Mouse (Mus musculus) kidney, adult 18-20 months (tissue): Measurements from ENCODE around the gene Acads.
"Not testable (repeated sequence)": the region's sequence is repeated elsewhere in the genome, so short reads cannot be mapped to it uniquely, and the experiment has no call there.

ENCODE experiments used
- DNase-seq: peaks from one replicate; pipeline ENCODE4 v3.0.0; 2021

The Acads gene

GRCm38 (mm10) chr5:115117467-115117866, 1.7 kb downstream of the Acads start:
- no peak for DNase-seq

DNA sequence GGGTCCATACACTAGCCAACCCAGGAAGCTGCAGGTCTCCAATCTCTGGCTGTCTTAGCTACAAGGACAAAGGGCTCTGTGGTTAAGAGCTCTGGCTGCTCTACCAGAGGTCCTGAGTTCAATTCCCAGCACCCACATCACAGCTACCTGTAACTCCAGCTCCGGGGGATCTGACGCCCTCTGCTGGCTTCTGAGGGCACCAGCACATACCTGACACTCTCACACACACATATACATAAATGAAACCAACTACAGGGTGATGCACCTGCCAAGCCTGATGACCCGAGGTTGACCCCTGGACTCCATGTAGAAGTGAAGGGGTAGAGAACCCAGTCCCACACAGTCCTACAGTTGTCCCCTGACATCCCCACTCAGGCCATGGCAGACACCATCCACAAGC, 2.7 kb downstream of the Acads start:
- DNase-seq: no peak

DNA sequence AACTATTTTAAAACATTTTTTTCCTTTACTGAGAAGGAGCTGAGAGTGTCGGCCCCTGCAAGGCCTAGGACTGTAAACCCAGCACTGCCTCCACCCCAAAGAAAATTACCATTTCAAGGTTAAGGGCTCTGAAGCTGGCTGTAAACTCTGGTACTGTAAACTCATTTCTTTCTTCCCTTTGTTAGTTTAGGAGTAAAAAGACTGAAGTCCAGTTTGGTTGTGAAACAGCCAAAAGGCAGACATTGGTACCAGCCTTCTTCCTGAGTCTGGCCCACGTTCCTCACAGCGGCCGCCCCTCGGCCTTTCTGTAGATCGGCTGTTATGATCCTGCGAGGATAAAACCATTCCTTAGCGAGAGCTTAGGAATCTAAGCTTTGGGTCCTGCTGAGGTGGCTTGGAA, 4.6 kb downstream of the Acads start:
- DNase-seq: no peak

DNA sequence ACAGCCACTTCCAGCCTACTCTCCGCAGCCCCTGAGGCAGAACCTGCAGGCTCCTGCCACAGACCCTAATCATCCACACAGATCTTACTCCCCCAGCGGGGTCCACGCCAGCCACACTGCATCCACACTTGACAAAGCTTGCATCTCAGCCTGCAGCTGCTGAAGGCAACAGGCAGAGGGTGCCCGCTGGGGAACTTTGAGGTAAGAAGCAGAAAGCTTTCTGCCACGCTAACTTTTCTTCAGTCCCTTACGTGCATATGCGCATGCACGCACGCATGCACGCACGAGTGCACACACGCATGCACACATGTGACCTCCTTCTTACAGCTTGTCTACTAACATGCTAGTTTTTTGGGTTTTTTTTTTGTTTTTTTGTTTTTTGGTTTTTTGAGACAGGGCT, 5.9 kb downstream of the Acads start:
- no peak for DNase-seq

DNA sequence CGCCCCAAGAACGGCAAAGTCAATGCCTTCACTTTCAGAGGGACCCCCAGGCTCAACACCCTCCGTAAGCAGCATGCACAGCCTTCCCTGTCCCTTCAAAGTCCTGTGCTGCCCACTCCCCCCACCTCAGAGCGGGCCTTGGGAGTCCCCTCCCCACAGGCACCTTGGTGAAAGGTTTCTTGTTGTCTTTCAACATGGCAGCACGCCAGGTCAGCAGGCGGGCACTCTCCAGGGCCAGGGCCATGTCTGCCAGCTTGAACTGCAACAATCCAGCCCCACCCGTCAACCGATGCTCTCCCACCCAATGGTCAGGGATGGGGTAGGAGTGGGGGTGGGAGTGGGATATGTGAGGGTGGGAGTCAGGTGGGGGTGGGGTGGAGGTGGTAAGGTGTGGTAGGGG, 8.0 kb downstream of the Acads start:
- DNase-seq: no peak

- not testable (repeated sequence) for DNase-seq
Observed at GRCm38 (mm10) chr5:115103253-115103652, 15.9 kb downstream of the Acads start.

DNA sequence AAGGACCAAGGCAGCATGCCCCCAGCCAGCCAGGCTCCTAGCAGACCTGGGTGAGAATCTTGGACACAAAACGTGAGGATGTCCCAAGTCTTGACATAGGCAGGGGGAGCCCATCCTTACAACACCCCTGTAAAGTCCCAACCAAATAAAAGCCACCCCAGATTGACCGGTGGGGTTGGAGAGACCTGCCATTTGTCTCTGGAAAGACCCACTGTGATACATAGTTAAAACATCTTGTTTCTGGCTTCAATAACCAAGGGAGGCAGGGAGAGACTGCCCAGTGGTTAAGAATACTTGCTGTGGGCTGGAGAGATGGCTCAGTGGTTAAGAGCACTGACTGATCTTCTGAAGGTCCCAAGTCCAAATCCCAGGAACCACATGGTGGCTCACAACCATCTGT, 16.9 kb downstream of the Acads start:
- no peak for DNase-seq

DNA sequence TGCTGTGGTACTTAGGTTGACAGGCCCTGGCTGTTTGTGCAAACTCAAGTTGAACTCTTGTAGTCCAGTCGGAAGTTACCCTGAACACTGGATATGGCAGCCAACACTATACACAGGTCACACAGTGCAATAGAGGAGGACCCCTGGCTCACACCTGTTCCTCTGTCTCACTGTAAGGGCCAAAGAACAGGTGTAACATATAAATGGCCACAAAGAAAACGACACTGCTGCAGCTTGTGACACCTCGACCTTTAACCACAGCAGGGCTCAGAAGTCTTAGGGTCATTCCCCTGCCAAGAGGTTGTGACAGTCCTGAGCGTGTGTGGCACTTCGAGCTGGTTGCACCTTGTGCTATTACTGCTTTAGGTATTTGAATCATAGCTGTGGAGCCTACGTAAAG, 18.7 kb downstream of the Acads start:
- DNase-seq: no peak

DNA sequence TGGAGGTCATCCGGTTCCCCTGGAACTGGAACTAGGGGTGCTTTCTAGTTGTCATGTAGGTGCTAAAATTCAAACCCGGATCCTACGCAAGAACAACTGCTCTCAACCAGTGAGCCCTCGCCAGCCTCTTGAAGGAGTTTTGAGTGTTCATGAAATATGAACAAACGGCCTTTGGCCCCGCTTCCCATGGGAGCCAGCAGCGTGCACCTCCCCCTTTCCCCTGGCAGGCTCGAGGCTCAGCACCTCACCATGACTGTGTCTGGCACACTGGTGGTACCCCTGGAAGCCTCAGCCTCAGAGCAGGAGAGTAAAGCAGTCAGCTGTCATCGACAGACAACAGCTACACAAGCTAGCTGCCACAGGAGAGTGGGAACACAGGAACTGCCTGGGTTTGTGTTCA, 19.2 kb downstream of the Acads start:
- no peak for DNase-seq

DNA sequence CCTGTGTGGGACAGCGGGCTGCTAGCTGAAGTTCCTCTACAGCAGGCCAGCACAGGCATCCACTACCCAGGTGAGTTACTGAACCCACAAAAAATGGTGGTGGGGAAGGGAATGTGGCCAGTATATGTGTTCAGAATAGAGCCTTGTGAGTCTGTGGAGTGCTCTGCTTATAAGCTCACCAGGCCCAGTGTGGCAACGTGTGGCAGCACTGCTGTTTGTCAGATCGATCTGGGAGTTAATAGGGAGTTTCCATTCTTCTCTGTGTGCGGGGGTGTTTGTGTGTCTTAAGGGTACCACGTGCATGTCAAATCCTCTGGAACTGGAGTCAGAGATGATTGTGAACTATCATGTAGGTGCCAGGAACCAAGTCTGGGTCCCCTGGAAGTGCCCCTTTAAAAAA, 19.6 kb downstream of the Acads start:
- no peak for DNase-seq

DNA sequence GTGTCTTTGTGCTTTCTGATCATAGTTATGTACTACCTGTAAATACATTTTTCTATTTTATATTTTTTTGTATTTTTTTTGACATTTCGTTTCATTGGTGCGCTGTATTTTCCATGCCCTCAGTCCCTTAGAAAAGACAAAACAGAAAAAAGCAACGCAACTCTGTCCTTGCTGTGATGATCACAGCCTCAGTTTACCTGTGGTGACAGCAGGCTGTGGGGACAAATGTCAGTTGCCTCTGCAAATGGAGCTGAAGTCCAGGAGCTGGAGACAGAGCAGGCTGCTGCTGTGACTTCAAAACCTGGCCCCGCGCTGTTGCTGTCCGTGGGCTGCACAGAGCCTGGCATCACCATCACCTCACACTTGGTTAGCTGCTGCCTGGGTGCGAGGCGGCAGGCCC, 21.0 kb downstream of the Acads start, which contains the start of gene Gm10401:
Gene Gm10401 (minus strand): TSS at position 101 of the 400 bp plus-strand sequence.
- no peak for DNase-seq

- DNase-seq: no peak
Observed at GRCm38 (mm10) chr5:115091776-115092175, 27.4 kb downstream of the Acads start.

- DNase-seq: no peak
Observed at GRCm38 (mm10) chr5:115091015-115091414, 28.1 kb downstream of the Acads start.

DNA sequence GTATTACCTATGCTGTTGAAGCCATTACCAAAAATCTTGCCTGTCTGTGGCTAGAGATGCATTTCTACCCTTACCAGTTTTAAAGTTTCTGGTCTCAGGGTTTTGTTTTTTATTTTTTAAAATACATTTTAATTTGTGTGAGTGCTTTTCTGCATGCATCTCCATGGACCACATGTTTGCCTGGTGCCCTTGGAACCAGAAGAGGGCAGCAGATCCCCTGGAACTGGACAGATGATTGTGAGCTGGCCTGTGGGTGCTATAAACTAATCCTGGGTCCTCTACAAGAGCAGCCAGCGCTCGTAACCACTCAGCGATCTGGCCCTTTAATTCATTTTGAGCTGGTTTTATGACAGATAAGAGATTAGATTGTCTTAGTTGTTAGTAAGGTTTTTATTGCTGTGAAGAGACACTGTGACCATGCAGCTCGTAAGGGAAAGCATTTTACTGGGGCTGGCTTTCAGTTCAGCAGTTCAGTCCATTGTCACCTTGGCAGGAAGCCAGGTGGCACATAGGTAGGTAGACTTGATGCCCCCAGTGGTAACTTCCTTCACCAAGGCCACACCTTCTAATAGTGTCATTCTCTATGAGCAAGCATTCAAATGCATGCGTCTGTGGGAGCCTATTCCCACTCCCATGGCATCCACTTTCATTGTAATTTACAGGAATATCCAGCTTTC, 29.4 kb downstream of the Acads start:
- DNase-seq: no peak

DNA sequence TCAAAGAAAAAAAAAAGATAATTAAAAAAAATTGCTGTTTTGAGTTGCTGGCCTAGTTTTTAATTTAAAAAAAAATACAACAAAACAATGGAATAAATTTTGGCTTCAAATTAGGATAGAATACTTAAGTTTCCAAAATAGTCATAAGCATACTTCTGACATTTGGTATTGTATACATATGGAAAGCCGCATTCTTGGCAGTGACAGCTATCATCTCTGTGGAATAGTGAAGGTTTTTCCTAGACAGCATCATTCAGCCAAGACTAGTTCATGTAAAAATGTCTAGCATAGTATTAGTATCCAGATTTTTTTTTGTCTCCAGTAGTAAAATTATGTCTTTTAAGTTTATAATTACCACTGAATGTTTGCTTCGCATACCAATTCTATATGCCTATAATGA, 33.5 kb downstream of the Acads start:
- no peak for DNase-seq

DNA sequence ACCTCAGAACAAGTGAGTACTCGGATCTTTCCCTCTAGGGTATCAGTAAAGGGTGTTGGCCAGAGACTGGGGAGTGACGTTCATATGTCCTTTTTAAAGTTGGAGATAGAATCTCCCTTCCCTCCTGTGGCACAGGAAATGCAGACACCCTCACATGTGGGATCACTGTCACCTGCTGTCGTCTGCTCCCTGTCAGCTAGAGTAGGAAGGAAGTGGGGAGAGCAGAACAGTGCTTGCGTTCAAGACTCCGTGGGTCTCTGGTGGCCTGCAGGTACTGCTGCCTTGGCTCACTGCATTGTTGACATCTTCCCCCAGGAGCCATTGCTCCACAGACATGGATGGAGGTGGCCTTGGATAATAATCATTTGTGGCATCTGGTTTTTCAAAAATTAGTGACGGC, 35.7 kb downstream of the Acads start:
- no peak for DNase-seq

GRCm38 (mm10) chr5:115081636-115082035, 37.5 kb downstream of the Acads start:
- DNase-seq: no peak

- peak; percentile 78 for DNase-seq
Observed at GRCm38 (mm10) chr5:115076144-115076901, 42.8 kb downstream of the Acads start.

DNA sequence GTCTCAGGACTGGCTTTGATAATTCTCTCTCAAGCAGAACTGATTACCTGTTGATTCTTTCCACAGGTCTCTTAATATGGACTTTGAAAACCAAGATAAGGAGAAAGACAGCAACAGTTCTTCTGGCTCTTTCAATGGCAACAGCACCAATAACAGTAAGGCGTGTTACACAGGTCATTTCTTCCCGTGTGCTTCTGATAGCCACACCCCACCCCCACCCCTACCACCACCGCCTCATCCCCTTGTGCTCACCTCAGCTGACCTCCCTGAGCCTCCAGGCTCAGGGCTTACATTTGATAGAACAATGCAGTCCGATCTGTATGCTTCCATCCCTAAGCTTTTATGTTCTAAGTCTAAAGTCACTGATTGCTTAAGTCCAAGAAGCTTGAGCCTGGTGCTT, 44.4 kb downstream of the Acads start:
- DNase-seq: no peak

- DNase-seq: not testable (repeated sequence)
Observed at GRCm38 (mm10) chr5:115073306-115073705, 45.8 kb downstream of the Acads start.

GRCm38 (mm10) chr5:115072143-115072542, 47.0 kb downstream of the Acads start:
- no peak for DNase-seq

DNA sequence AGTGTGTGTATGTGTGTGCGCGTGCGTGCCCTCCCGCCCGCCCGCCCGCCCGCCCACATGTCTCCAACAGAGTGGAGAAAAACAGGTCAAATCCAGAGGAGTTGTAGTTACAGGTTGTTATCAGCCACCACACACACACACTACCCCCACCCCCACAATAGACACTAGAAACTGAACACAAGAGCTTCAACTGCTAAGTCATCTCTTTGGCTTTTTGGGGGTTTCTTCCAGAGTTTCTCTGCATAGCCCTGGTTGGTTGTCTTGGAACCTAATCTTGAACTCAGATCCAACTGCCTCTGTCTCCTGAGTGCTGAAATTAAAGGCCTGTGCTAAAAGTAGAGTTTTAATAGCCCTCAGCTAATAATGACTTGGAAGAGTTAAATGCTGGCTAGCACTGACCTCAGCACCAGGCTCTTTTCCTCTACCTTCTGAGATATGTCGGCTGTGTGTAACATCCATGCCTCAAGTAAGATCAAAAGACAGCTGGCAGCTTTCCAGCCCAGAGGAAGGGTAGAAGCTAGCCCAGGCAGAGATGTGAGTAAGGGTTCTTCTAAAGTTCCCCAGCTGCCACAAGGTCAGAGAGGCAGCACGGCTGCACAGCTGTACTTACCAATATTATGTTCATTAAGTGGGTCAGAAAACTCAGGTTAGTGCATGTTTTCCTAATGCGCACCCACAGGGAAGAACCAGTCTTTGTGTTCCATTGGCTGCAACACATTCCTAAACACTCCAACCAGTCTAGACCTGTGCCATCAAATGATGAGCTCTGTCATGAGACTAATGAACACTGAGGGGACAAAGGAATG, 47.8 kb downstream of the Acads start:
- no peak for DNase-seq

GRCm38 (mm10) chr5:115070457-115070856, 48.7 kb downstream of the Acads start:
- DNase-seq: no peak

DNA sequence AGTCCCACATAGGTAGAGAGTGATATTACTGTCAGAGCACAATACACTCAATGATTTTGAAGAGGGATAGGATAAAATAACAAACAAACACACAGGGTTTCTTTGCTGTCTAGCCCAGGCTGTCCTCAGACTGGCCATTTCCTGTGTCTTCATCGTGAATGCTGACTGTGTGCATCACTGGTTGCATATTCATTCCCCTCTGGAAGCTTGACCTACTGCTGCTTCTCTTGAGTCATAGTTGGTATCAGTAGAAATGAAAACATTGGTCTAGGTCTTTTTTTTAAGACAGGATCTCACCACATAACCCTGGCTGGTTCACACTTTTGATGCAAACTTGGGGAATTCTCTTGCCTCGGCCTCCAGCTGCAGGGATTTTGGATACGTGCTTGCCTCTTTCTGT, 49.5 kb downstream of the Acads start:
- DNase-seq: no peak
